Mouse (Mus musculus) gonadal fat pad, adult 2 months (tissue): Measurements from ENCODE around the gene Ndufb6. TPM values are rescaled to one million over a fixed set of nuclear protein-coding genes. Genes with fewer than 3 reads are reported as not detected.

Experiments used
- polyA plus RNA-seq: library from polyadenylated mRNA; depleted of rRNA; stranded (reverse); fragments of >200 nt; gene quantifications from 2 replicates; pipeline ENCODE4 v1.2.3, GENCODE M21; 2012; rRNA removed

Ndufb6 gene
- polyA plus RNA-seq, 1 experiment = 99.4 TPM

Other genes starting within 250 kb of the Ndufb6 start
- 143 and 158 TPM in 2 replicates for gene Aco1, start 136.3 kb downstream of the Ndufb6 start, polyA plus RNA-seq
- 13.0 and 15.0 TPM in 2 replicates for gene Ddx58, start 39.6 kb downstream of the Ndufb6 start, polyA plus RNA-seq
- gene Smim27, start 9.8 kb downstream of the Ndufb6 start, polyA plus RNA-seq = 23.7 and 29.1 TPM in 2 replicates
- gene Topors, start 9.6 kb downstream of the Ndufb6 start, polyA plus RNA-seq = 4.1 and 6.7 TPM in 2 replicates
- gene Tmem215, start 192.8 kb upstream of the Ndufb6 start, polyA plus RNA-seq = 0.08 TPM in 1 of 2 replicates, not detected in the other